Mouse (Mus musculus) E14TG2a.4 (cell line): ENCODE results near the gene Tnfaip8l1.
A peak's percentile ranks its signal among the peaks of the same experiment; 100 is the strongest.

Source experiments
- CTCF ChIP-seq: conservative IDR thresholded peaks from 2 replicates; pipeline ENCODE4 v1.5.1; 2014; ENCODE audit warnings: low read length
- NANOG ChIP-seq: IDR thresholded peaks from 2 replicates; pipeline ENCODE4 v1.6.1; 2014; ENCODE audit warnings: borderline replicate concordance, low read length, mixed read lengths

DNA sequence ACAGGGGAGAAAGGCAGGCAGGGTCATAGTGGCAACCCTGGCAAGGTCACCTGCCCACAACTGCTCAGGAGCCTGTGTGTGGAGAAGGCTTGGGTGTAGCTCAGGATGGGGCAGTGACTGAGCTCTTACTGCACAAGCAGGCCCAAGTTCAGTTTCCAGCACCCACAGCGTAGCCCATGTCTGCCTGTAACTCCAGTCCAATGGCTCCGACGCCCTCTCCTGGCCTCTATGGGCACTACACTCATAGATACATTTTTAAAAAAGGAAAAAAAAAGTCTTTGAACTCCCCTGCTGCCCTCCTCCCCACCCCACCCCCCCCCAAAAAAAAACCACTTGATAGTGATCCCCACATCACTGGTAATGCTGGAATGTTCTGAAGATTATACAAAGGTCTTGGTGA, 39.4 kb downstream of the Tnfaip8l1 start:
- TF ChIP-seq CTCF (peak; percentile 33), NANOG (no peak)
